Mouse (Mus musculus) heart, postnatal 0 days (tissue): ENCODE measurements around the gene Wfikkn2. TPM values are rescaled to one million over a fixed set of nuclear protein-coding genes. Genes with fewer than 3 reads are reported as not detected.

Experiments
- ATAC-seq: fragments of 200-750 bp; cut with Nextera tagmentation; 2 replicates; pipeline ENCODE4 v1.8.0; 2017; ENCODE audit warnings: low read depth, moderate number of reproducible peaks, moderate library complexity; ENCODE audit not compliant: insufficient read depth
- DNase-seq: peaks from one replicate; pipeline ENCODE4 v3.0.0-alpha.2; 2016; ENCODE audit warnings: low spot score
- H3K27ac ChIP-seq: fragments of 300-500 bp; sonication (generic); 2 replicates; pipeline ENCODE4 v1.5.1; 2014; ENCODE audit warnings: low read depth, mild to moderate bottlenecking
- H3K27me3 ChIP-seq: fragments of 300-500 bp; sonication (generic); 2 replicates; pipeline ENCODE4 v1.6.1; 2014; ENCODE audit warnings: low read length, mixed read lengths; ENCODE audit not compliant: control insufficient read depth, insufficient read depth
- H3K36me3 ChIP-seq: fragments of 300-500 bp; sonication (generic); replicated peaks from 2 replicates; pipeline ENCODE4 v1.6.1; 2014; ENCODE audit warnings: low read length, mixed read lengths; ENCODE audit not compliant: control insufficient read depth, insufficient read depth
- H3K4me1 ChIP-seq: fragments of 300-500 bp; sonication (generic); 2 replicates; pipeline ENCODE4 v1.6.1; 2014; ENCODE audit warnings: antibody characterized with exemption; ENCODE audit not compliant: control insufficient read depth, insufficient read depth
- H3K4me2 ChIP-seq: fragments of 300-500 bp; sonication (generic); 2 replicates; pipeline ENCODE4 v1.6.1; 2014; ENCODE audit warnings: low read depth, mild to moderate bottlenecking, low read length, moderate library complexity
- H3K4me3 ChIP-seq: fragments of 300-500 bp; sonication (generic); 2 replicates; pipeline ENCODE4 v1.5.1; 2014; ENCODE audit warnings: low read depth, low read length
- H3K9ac ChIP-seq: fragments of 300-500 bp; sonication (generic); replicated peaks from 2 replicates; pipeline ENCODE4 v1.6.1; 2014; ENCODE audit warnings: low read depth, low read length, mixed read lengths
- H3K9me3 ChIP-seq: fragments of 300-500 bp; sonication (generic); replicated peaks from 2 replicates; pipeline ENCODE4 v1.6.1; 2016; ENCODE audit warnings: low read length; ENCODE audit not compliant: control insufficient read depth
- CTCF ChIP-seq: IDR thresholded peaks from 2 replicates; pipeline ENCODE4 v1.5.1; 2016; ENCODE audit warnings: antibody characterized with exemption, control low read depth, low read depth
- EP300 ChIP-seq: IDR thresholded peaks from 2 replicates; pipeline ENCODE4 v1.6.1; 2016; ENCODE audit warnings: antibody characterized with exemption, low read depth
- WGBS: fragments of 180-500 bp; shearing (Covaris S2); extraction: QIAGEN DNeasy Blood & Tissue Kit; methylation state at CpG from one replicate; pipeline ENCODE4 v1.1.7; 2014; 5-methylcytosine and 5-hydroxymethylcytosine counted together
- polyA plus RNA-seq: library from polyadenylated mRNA; unstranded; fragments of >200 nt; fragmentation: Nextera tagmentation; extraction: Ambion mirVana; gene quantifications from 2 replicates; pipeline ENCODE4 v1.2.1, GENCODE M21; 2015
- total RNA-seq: library from RNA; depleted of rRNA; stranded (reverse); fragments of >200 nt; gene quantifications from 2 replicates; pipeline ENCODE4 v1.2.3, GENCODE M21; 2014; ENCODE audit warnings: low replicate concordance; rRNA removed

Wfikkn2 gene
- total RNA-seq (0.76 and 2.7 TPM in 2 replicates), polyA plus RNA-seq (1.6 and 1.7 TPM in 2 replicates)

GRCm38 (mm10) chr11:94245955-94246788 lies at the start of gene Wfikkn2:
TSS of gene Wfikkn2 (minus strand) at chr11:94246005.
- Histone ChIP-seq H3K9ac (no peak within 1 kb of the TSS), H3K27ac (no peak within 1 kb of the TSS), H3K27me3 (0 out of 2 replicates have a peak, but pooled peaks cover 4% of the 10 kb centered on the region), H3K4me1 (peaks cover 12% of the 10 kb centered on the region; the same call in 1 of the 2 replicates), H3K9me3 (no peaks in the 10 kb centered on the region), H3K36me3 (no peaks in the 10 kb centered on the region), H3K4me3 (no peak within 1 kb of the TSS), H3K4me2 (no peak within 1 kb of the TSS)
- no peak for ATAC-seq
- 61% methylated on average over 17 of the region's 17 CpGs for WGBS
- no peak for TF ChIP-seq CTCF
- TF ChIP-seq EP300, result no peak
- no peak for DNase-seq

- no peak for DNase-seq
- no peaks in the 10 kb centered on the region for H3K4me1 ChIP-seq
- TF ChIP-seq EP300, result no peak
- no peak for TF ChIP-seq CTCF
- H3K36me3 ChIP-seq, result peaks cover 93% of the 10 kb centered on the region
- no peak overlapping the region for H3K4me2 ChIP-seq
- H3K27ac ChIP-seq, result no peak overlapping the region
- no peaks in the 10 kb centered on the region for H3K27me3 ChIP-seq
- H3K9ac ChIP-seq, result no peak overlapping the region
- no peak for ATAC-seq
- no peak overlapping the region for H3K4me3 ChIP-seq
- no peaks in the 10 kb centered on the region for H3K9me3 ChIP-seq
- WGBS, result 70% methylated on average over 9 of the region's 9 CpGs
Observed at GRCm38 (mm10) chr11:94294996-94295845, 49.4 kb upstream of the Wfikkn2 start.

- Histone ChIP-seq H3K4me2 (no peak overlapping the region), H3K27ac (no peak overlapping the region), H3K9ac (no peak overlapping the region), H3K9me3 (no peaks in the 10 kb centered on the region), H3K4me3 (no peak overlapping the region), H3K4me1 (no peaks in the 10 kb centered on the region), H3K27me3 (no peaks in the 10 kb centered on the region), H3K36me3 (peaks cover 85% of the 10 kb centered on the region)
- 71% methylated on average over 10 of the region's 10 CpGs for WGBS
- ATAC-seq (no peak), DNase-seq (no peak)
- TF ChIP-seq CTCF (no peak), EP300 (no peak)
Observed at GRCm38 (mm10) chr11:94290062-94290740, 44.4 kb upstream of the Wfikkn2 start.

- DNase-seq, result no peak
- H3K27me3 ChIP-seq, result no peaks in the 10 kb centered on the region
- no peak overlapping the region for H3K4me2 ChIP-seq
- H3K4me3 ChIP-seq, result no peak overlapping the region
- 71% methylated on average over 5 of the region's 5 CpGs for WGBS
- H3K4me1 ChIP-seq, result 0 out of 2 replicates have a peak, but pooled peaks cover 4% of the 10 kb centered on the region
- H3K36me3 ChIP-seq, result peaks cover 77% of the 10 kb centered on the region
- H3K27ac ChIP-seq, result no peak overlapping the region
- H3K9me3 ChIP-seq, result no peaks in the 10 kb centered on the region
- no peak for ATAC-seq
- H3K9ac ChIP-seq, result no peak overlapping the region
- TF ChIP-seq CTCF (no peak), EP300 (no peak)
Observed at GRCm38 (mm10) chr11:94287105-94287504, 41.3 kb upstream of the Wfikkn2 start.

- Histone ChIP-seq H3K4me2 (no peak overlapping the region), H3K4me3 (no peak overlapping the region), H3K36me3 (peaks cover 68% of the 10 kb centered on the region), H3K27me3 (no peaks in the 10 kb centered on the region), H3K27ac (no peak overlapping the region), H3K9me3 (no peaks in the 10 kb centered on the region), H3K9ac (no peak overlapping the region), H3K4me1 (0 out of 2 replicates have a peak, but pooled peaks cover 5% of the 10 kb centered on the region)
- no peak for DNase-seq
- no peak for ATAC-seq
- TF ChIP-seq EP300 (no peak), CTCF (no peak)
- 85% methylated on average over 11 of the region's 11 CpGs for WGBS
Observed at GRCm38 (mm10) chr11:94285886-94286574, 40.2 kb upstream of the Wfikkn2 start.
